Mouse (Mus musculus): ENCODE measurements around the gene Cryga.

DNA sequence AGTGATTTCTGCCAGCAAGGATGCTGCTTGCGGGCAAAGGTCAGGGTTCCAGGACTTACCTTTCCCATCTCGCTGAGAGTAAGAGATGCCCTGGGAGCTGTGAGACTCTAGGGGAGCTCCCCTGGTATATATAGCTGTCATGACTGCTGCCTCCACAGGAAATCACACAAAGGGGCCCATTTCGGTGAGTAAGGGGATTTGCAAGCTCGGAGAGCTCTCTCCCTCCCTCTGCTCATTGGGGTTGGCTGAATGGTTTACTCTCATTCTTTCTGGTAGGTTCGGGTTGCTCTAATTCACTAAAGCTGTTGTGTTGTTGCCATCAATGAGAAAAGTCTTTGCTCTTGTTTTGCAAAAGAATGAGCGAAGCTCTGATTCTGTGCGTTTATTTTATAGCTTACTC lies 21.0 kb downstream of the Cryga start, which contains the start of gene Crygb:
- TF ChIP-seq CTCF (IDR thresholded peaks at IDR 0.05; ENCODE audit: borderline replicate concordance, control insufficient read depth, extremely low read depth, insufficient read depth, low read length, poor library complexity) (no peak), POLR2A (IDR thresholded peaks at IDR 0.05; ENCODE audit: control insufficient read depth, extremely low read depth, insufficient read depth, low read length, poor library complexity) (no peak)

All from thymus, adult 2 months (tissue).